Comparison of ENCODE assay signal across 8 mouse cellular contexts in genomic region chr17:15622913-15623312, GRCm38 (mm10). TPM values are rescaled to one million over a fixed set of nuclear protein-coding genes. Genes with fewer than 3 reads are reported as not detected.
A peak's percentile ranks its signal among the peaks of the same experiment; 100 is the strongest.
DNase-seq lines count a peak whose midpoint lies in the region; ATAC-seq and TF ChIP-seq lines count a peak whose summit lies in the region.

No protein-coding gene starts in this region.

- H3K4me2 ChIP-seq in embryonic facial prominence, embryonic 11.5 days (ENCODE audit: low read depth, low read length) = no peak overlapping the region
- no peak overlapping the region for H3K4me2 ChIP-seq in liver, embryonic 14.5 days (ENCODE audit: low read depth)
- H3K4me2 ChIP-seq in liver, embryonic 11.5 days = no peak overlapping the region
- no peak overlapping the region for H3K4me2 ChIP-seq in forebrain, embryonic 16.5 days (ENCODE audit: low read length)

- no peaks in the 10 kb centered on the region for H3K36me3 ChIP-seq in embryonic facial prominence, embryonic 11.5 days (replicated peaks; ENCODE audit: control insufficient read depth, insufficient read depth, low read depth, low read length)
- no peaks in the 10 kb centered on the region for H3K36me3 ChIP-seq in embryonic facial prominence, embryonic 10.5 days (replicated peaks)
- H3K36me3 ChIP-seq in liver, embryonic 14.5 days (replicated peaks; ENCODE audit: control insufficient read depth, insufficient read depth, low read depth) = no peaks in the 10 kb centered on the region
- H3K36me3 ChIP-seq in liver, embryonic 11.5 days (ENCODE audit: control insufficient read depth, insufficient read depth, low read length) = no peaks in the 10 kb centered on the region
- no peaks in the 10 kb centered on the region for H3K36me3 ChIP-seq in forebrain, embryonic 16.5 days (ENCODE audit: control insufficient read depth, insufficient read depth)

- no peak overlapping the region for H3K9ac ChIP-seq in embryonic facial prominence, embryonic 11.5 days (replicated peaks; ENCODE audit: low read length)
- no peak overlapping the region for H3K9ac ChIP-seq in liver, embryonic 14.5 days (replicated peaks)
- H3K9ac ChIP-seq in liver, embryonic 11.5 days (ENCODE audit: low read depth, low read length) = no peak overlapping the region
- no peak overlapping the region for H3K9ac ChIP-seq in forebrain, embryonic 16.5 days (replicated peaks; ENCODE audit: low read depth, low read length)

- DNase-seq in embryonic facial prominence, embryonic 11.5 days (ENCODE audit: low spot score) = peak; percentile 67
- DNase-seq in embryonic facial prominence, embryonic 10.5 days (ENCODE audit: low spot score) = no peak
- DNase-seq in liver, embryonic 14.5 days (ENCODE audit: low read depth in 3 of 3, low spot score in 3 of 3) = peak in 1 of 3 experiments; percentile 6
- DNase-seq in liver, embryonic 11.5 days (ENCODE audit: low spot score) = no peak
- peak; percentile 22 for DNase-seq in MN1 (ENCODE audit: low spot score)
- DNase-seq in heart, postnatal 14 days = peak; percentile 3 to 17
- peak; percentile 5 for DNase-seq in right cerebral cortex, postnatal 14 days

- intact Hi-C loops in heart, postnatal 14 days (cut with DNase I) = loop anchor here (2.0 kb wide), 1 partner anchor 102 kb away; no protein-coding TSS in a partner anchor

- no peaks in the 10 kb centered on the region for H3K4me1 ChIP-seq in embryonic facial prominence, embryonic 11.5 days (ENCODE audit: control insufficient read depth, insufficient read depth, low read length)
- no peaks in the 10 kb centered on the region for H3K4me1 ChIP-seq in embryonic facial prominence, embryonic 10.5 days
- peaks cover 5 to 9% of the 10 kb centered on the region in 2 experiments; a peak in 3 of 4 replicates for H3K4me1 ChIP-seq in liver, embryonic 14.5 days (replicated peaks; ENCODE audit: control insufficient read depth in 2 of 2, insufficient read depth in 2 of 2, low read length in 1 of 2)
- H3K4me1 ChIP-seq in liver, embryonic 11.5 days (replicated peaks; ENCODE audit: control insufficient read depth, insufficient read depth, low read length) = no peaks in the 10 kb centered on the region; the same call in 1 of the 2 replicates
- H3K4me1 ChIP-seq in forebrain, embryonic 16.5 days (replicated peaks; ENCODE audit: control insufficient read depth, insufficient read depth, low read length) = no peaks in the 10 kb centered on the region

- no peak for TF ChIP-seq EP300 in liver, embryonic 14.5 days (IDR thresholded peaks at IDR 0.05; ENCODE audit: low read depth)

- TF ChIP-seq CTCF in liver, embryonic 14.5 days (IDR thresholded peaks at IDR 0.05; ENCODE audit: low read depth) = peak; percentile 45

- no peak overlapping the region for H3K4me3 ChIP-seq in embryonic facial prominence, embryonic 11.5 days (ENCODE audit: low read depth, low read length)
- no peak overlapping the region for H3K4me3 ChIP-seq in embryonic facial prominence, embryonic 10.5 days
- no peak overlapping the region for H3K4me3 ChIP-seq in liver, embryonic 14.5 days (ENCODE audit: insufficient read depth in 1 of 2, low read depth in 2 of 2, low read length in 2 of 2)
- H3K4me3 ChIP-seq in liver, embryonic 11.5 days (ENCODE audit: low read depth, low read length) = no peak overlapping the region
- no peak overlapping the region for H3K4me3 ChIP-seq in forebrain, embryonic 16.5 days (replicated peaks; ENCODE audit: low read length)

- ATAC-seq in embryonic facial prominence, embryonic 11.5 days (replicated peaks; ENCODE audit: insufficient number of reproducible peaks, low FRiP score, low TSS enrichment, low read depth) = no peak
- ATAC-seq in liver, embryonic 14.5 days (ENCODE audit: insufficient read depth) = no peak
- no peak for ATAC-seq in liver, embryonic 11.5 days (replicated peaks; ENCODE audit: low FRiP score)
- ATAC-seq in forebrain, embryonic 16.5 days = no peak

- H3K9me3 ChIP-seq in embryonic facial prominence, embryonic 11.5 days (replicated peaks; ENCODE audit: control insufficient read depth, low read length) = no peaks in the 10 kb centered on the region
- peaks cover 4% of the 10 kb centered on the region; the same call in 1 of the 2 replicates for H3K9me3 ChIP-seq in embryonic facial prominence, embryonic 10.5 days
- no peaks in the 10 kb centered on the region for H3K9me3 ChIP-seq in liver, embryonic 14.5 days (ENCODE audit: control insufficient read depth, low read length)
- H3K9me3 ChIP-seq in liver, embryonic 11.5 days (ENCODE audit: control insufficient read depth, low read length) = no peaks in the 10 kb centered on the region
- H3K9me3 ChIP-seq in forebrain, embryonic 16.5 days (ENCODE audit: control insufficient read depth, low read length) = no peaks in the 10 kb centered on the region

- H3K27ac ChIP-seq in embryonic facial prominence, embryonic 11.5 days (replicated peaks; ENCODE audit: low read depth, low read length) = no peak overlapping the region
- H3K27ac ChIP-seq in embryonic facial prominence, embryonic 10.5 days (replicated peaks) = no peak overlapping the region
- H3K27ac ChIP-seq in liver, embryonic 14.5 days = no peak overlapping the region
- H3K27ac ChIP-seq in liver, embryonic 11.5 days (ENCODE audit: low read depth, low read length) = no peak overlapping the region
- no peak overlapping the region for H3K27ac ChIP-seq in forebrain, embryonic 16.5 days (ENCODE audit: low read length)

- WGBS in embryonic facial prominence, embryonic 11.5 days = 5% methylated on average over 2 of the region's 2 CpGs
- 5% methylated on average over 2 of the region's 2 CpGs for WGBS in embryonic facial prominence, embryonic 10.5 days
- WGBS in liver, embryonic 14.5 days (ENCODE audit: insufficient replicate concordance) = 7% methylated on average over 2 of the region's 2 CpGs
- WGBS in liver, embryonic 11.5 days = 5% methylated on average over 2 of the region's 2 CpGs
- WGBS in forebrain, embryonic 16.5 days = 5% methylated on average over 2 of the region's 2 CpGs

- no peaks in the 10 kb centered on the region for H3K27me3 ChIP-seq in embryonic facial prominence, embryonic 11.5 days (ENCODE audit: control insufficient read depth, insufficient read depth, low read length)
- no peaks in the 10 kb centered on the region for H3K27me3 ChIP-seq in embryonic facial prominence, embryonic 10.5 days (replicated peaks; ENCODE audit: low read depth, poor library complexity, severe bottlenecking)
- no peaks in the 10 kb centered on the region for H3K27me3 ChIP-seq in liver, embryonic 14.5 days (ENCODE audit: control insufficient read depth, insufficient read depth, low read length)
- no peaks in the 10 kb centered on the region for H3K27me3 ChIP-seq in liver, embryonic 11.5 days (replicated peaks; ENCODE audit: control insufficient read depth, insufficient read depth, low read length)
- no peaks in the 10 kb centered on the region for H3K27me3 ChIP-seq in forebrain, embryonic 16.5 days (replicated peaks; ENCODE audit: control insufficient read depth, insufficient read depth, low read length)

RNA-seq across cellular contexts. Expression of gene Prdm9, which starts 58.8 kb away (rescaled TPM):
- polyA plus RNA-seq in embryonic facial prominence, embryonic 11.5 days (2014; fragmentation: Nextera tagmentation; extraction: Ambion mirVana) = 0.81 and 0.94 TPM in 2 replicates
- polyA plus RNA-seq in embryonic facial prominence, embryonic 10.5 days (2016; fragmentation: Nextera tagmentation; extraction: Ambion mirVana) = 1.5 and 2.3 TPM in 2 replicates
- polyA plus RNA-seq in liver, embryonic 14.5 days (2012; rRNA removed) = 0.41 and 0.64 TPM in 2 replicates
- polyA plus RNA-seq in liver, embryonic 14.5 days (2014; fragmentation: Nextera tagmentation; extraction: Ambion mirVana) = 0.11 and 0.35 TPM in 2 replicates
- 0.70 and 1.1 TPM in 2 replicates for polyA plus RNA-seq in liver, embryonic 11.5 days (2014; fragmentation: Nextera tagmentation; extraction: Ambion mirVana)
- total RNA-seq in heart, postnatal 14 days (2021) = 1 to 10 TPM; 2.8 to 3.0 TPM
- polyA plus RNA-seq in forebrain, embryonic 16.5 days (2015; fragmentation: Nextera tagmentation; extraction: Ambion mirVana) = 1.4 and 2.6 TPM in 2 replicates

Comparison
In these comparisons a context has a peak if more than half of its experiments do, and no peak if none do; other contexts are left out.
1. DNase-seq: peak in embryonic facial prominence, embryonic 11.5 days (single experiment), MN1 (single experiment), heart, postnatal 14 days (2 of 2) and right cerebral cortex, postnatal 14 days (single experiment); none in embryonic facial prominence, embryonic 10.5 days (single experiment) and liver, embryonic 11.5 days (single experiment).